Mouse (Mus musculus) heart, adult 2 months (tissue): ENCODE measurements around the gene Gba2. TPM values are rescaled to one million over a fixed set of nuclear protein-coding genes. Genes with fewer than 3 reads are reported as not detected.
"Not testable (repeated sequence)": the region's sequence is repeated elsewhere in the genome, so short reads cannot be mapped to it uniquely, and the experiment has no call there.

ENCODE experiments used
- DNase-seq, 2 experiments: peaks; one replicate each; pipeline ENCODE4 v3.0.0; 2021
- H3K27ac ChIP-seq: fragments of 200-600 bp; 2 replicates; pipeline ENCODE4 v1.8.1; 2022
- H3K27me3 ChIP-seq: fragments of 200-500 bp; 2 replicates; pipeline ENCODE4 v1.6.1; 2012; ENCODE audit warnings: mild to moderate bottlenecking, low read length, inconsistent platforms, mixed read lengths; ENCODE audit not compliant: control insufficient read depth, insufficient read depth
- H3K36me3 ChIP-seq: fragments of 200-500 bp; 2 replicates; pipeline ENCODE4 v1.6.1; 2012; ENCODE audit warnings: low read length, inconsistent platforms; ENCODE audit not compliant: control insufficient read depth, insufficient read depth
- H3K4me1 ChIP-seq: fragments of 200-500 bp; 2 replicates; pipeline ENCODE4 v1.6.1; 2011; ENCODE audit warnings: low read length; ENCODE audit not compliant: control insufficient read depth, insufficient read depth
- H3K4me3 ChIP-seq: fragments of 200-600 bp; 2 replicates; pipeline ENCODE4 v1.8.1; 2022
- H3K79me2 ChIP-seq: fragments of 200-500 bp; replicated peaks from 2 replicates; pipeline ENCODE4 v1.6.1; 2012; ENCODE audit warnings: mild to moderate bottlenecking, inconsistent platforms, low read length, moderate library complexity, mixed read lengths; ENCODE audit not compliant: control insufficient read depth, insufficient read depth
- H3K9ac ChIP-seq: fragments of 200-500 bp; 2 replicates; pipeline ENCODE4 v1.6.1; 2012; ENCODE audit warnings: low read depth, mild to moderate bottlenecking, control low read depth, inconsistent platforms, low read length, mixed read lengths
- CTCF ChIP-seq: fragments of 200-600 bp; IDR thresholded peaks from 2 replicates; pipeline ENCODE4 v1.8.1; 2022; ENCODE audit warnings: antibody characterized with exemption, mild to moderate bottlenecking, moderate library complexity
- EP300 ChIP-seq: fragments of 200-500 bp; IDR thresholded peaks from 2 replicates; pipeline ENCODE4 v1.6.1; 2011; ENCODE audit warnings: low read depth, low read length, control low read depth; ENCODE audit not compliant: insufficient read depth
- POLR2A ChIP-seq: fragments of 200-500 bp; IDR thresholded peaks from 2 replicates; pipeline ENCODE4 v1.6.1; 2011; ENCODE audit warnings: mild to moderate bottlenecking, low read depth, low read length, control low read depth; ENCODE audit not compliant: insufficient read depth
- WGBS: fragments of 180-500 bp; shearing (Covaris S2); methylation state at CpG from one replicate; pipeline ENCODE4 v1.1.7; 2018; 5-methylcytosine and 5-hydroxymethylcytosine counted together
- intact Hi-C: fragments of 180-260 bp; cut with DNase I; formaldehyde crosslinking; loops from one replicate; pipeline ENCODE4 v1.15.1; 2025
- polyA plus RNA-seq: library from polyadenylated mRNA; depleted of rRNA; stranded (reverse); fragments of >200 nt; gene quantifications from 2 replicates; pipeline ENCODE4 v1.2.3, GENCODE M21; 2012
- total RNA-seq, 2 experiments: library from RNA; stranded (reverse); gene quantifications; 2 replicates each; pipeline ENCODE4 v1.2.3; 2021

The Gba2 gene
- total and polyA plus RNA-seq, 3 experiments, result 11.5 to 18.2 (median 13.2) TPM

DNA sequence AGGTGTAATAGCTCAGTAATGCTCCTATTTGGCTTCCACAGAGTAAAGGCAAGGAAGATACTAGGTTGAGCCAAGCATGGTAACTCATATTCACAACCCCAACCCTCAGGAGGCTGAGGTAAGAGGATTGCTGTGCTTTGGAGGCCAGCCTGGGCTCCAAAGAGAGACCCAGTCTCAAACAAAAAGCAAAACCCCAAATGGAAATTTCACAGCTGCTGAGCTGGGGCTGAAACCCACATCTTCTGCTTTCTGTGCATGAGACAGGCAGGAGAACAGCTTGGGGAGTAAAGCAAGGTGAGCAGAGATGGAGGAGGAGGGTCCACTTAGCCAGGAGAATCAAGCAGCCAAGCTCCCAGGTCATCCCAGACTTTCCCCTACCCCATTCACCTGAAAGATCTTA is 24.8 kb downstream of the Gba2 start:
- no peak overlapping the region for H3K4me3 ChIP-seq
- TF ChIP-seq CTCF (no peak), POLR2A (no peak), EP300 (no peak)
- intact Hi-C loops, result no loop called here

DNA sequence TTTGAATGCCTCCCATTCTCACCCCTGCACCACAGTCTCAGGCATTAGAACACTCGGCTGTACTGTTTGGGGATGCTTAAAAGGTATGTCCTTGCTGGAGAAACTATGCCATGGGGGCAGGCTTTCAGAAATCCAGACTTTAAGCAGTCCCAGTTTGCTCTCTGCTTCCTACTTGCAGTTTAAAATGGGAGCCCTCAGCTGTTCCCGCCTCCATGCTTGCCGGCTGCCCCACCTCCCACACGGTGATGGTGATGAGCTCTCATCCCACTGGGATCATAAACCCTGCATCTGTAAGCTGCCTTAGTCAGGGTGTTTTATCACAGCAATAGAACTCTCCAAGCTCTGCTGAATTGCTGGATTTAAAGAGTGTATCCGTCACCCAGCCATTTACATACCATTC is 26.2 kb downstream of the Gba2 start:
- no peak overlapping the region for H3K4me3 ChIP-seq
- DNase-seq, result no peak
- no peaks in the 10 kb centered on the region for H3K79me2 ChIP-seq
- no peak overlapping the region for H3K27ac ChIP-seq
- WGBS, result 99% methylated on average over 5 of the region's 5 CpGs
- TF ChIP-seq CTCF (no peak), POLR2A (no peak), EP300 (no peak)
- no peaks in the 10 kb centered on the region for H3K27me3 ChIP-seq
- no peak overlapping the region for H3K9ac ChIP-seq
- intact Hi-C loops, result no loop called here
- H3K36me3 ChIP-seq, result no peaks in the 10 kb centered on the region
- H3K4me1 ChIP-seq, result no peaks in the 10 kb centered on the region; the same call in 1 of the 2 replicates

More for the DNA sequence above, 24.8 kb downstream of the Gba2 start:
- no peak overlapping the region for H3K27ac ChIP-seq
- H3K9ac ChIP-seq, result no peak overlapping the region
- H3K27me3 ChIP-seq, result no peaks in the 10 kb centered on the region
- H3K4me1 ChIP-seq, result peaks cover 8% of the 10 kb centered on the region
- H3K36me3 ChIP-seq, result peaks cover 4% of the 10 kb centered on the region; the same call in 1 of the 2 replicates
- DNase-seq, result no peak
- H3K79me2 ChIP-seq, result peaks cover 2% of the 10 kb centered on the region

DNA sequence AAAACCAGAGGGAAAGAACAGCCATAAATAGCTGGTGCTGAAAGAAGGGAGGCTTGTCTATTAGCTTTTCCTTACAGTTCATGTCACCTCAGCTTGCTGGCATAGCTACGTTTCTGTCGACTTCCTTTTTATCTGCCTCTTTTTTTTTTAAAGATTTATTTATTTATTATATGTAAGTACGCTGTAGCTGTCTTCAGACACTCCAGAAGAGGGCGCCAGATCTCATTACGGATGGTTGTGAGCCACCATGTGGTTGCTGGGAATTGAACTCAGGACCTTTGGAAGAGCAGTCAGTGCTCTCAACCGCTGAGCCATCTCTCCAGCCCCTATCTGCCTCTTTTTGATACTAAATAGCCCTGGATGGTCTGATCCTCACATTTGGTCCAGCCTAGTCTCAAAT is 26.8 kb downstream of the Gba2 start:
- H3K4me3 ChIP-seq, H3K27me3 ChIP-seq, H3K9ac ChIP-seq, DNase-seq, H3K27ac ChIP-seq, intact Hi-C loops, H3K79me2 ChIP-seq, H3K4me1 ChIP-seq, H3K36me3 ChIP-seq: not testable (repeated sequence)
- 74% methylated on average over 6 of the region's 6 CpGs for WGBS
- peak; percentile 52 for TF ChIP-seq CTCF

DNA sequence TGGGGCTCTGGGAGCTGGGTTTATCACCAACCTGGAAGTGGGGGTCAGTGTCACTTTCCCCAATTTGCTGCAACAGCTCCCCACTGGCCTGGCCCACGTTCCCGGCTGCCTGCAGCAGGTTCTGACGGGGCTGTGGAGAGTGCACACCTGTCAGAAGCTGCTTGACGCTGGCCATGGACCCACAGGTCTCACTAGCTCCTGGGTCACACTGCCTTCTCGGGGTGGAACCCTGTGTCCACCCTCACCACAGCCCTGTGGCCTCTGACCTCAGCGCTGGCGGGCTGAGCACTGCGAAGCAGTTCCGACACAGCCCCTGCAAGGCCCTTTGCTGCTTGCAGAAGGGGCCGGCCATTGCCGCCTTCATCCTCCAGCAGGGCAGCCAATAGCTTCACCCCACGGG is 29.6 kb downstream of the Gba2 start:
- no peak for DNase-seq
- Histone ChIP-seq H3K27ac (no peak overlapping the region), H3K4me3 (no peak overlapping the region), H3K9ac (no peak overlapping the region), H3K4me1 (no peaks in the 10 kb centered on the region), H3K36me3 (no peaks in the 10 kb centered on the region), H3K27me3 (no peaks in the 10 kb centered on the region), H3K79me2 (no peaks in the 10 kb centered on the region)
- no peak for TF ChIP-seq EP300
- no peak for TF ChIP-seq POLR2A
- no peak for TF ChIP-seq CTCF
- 95% methylated on average over 12 of the region's 12 CpGs for WGBS
- intact Hi-C loops, result no loop called here

DNA sequence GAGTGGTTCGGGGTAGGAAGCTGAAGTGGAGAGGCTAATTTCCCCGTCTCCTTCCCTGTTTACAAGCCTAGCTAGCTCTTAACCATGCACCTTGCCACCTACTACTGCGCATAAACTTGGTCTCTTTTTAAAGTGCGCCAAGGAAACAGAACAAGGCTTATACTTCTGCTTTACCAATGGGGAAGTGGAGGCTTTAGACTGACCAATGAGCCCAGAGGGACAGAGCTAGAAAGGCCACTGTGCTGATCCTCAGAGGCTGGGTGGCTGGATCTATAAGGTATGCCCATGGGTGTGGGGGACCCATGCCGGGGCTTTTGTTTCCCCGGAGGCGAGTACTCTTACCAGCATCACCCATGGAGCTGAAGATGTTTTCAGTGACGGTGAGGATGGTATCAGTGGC is 31.5 kb downstream of the Gba2 start:
- intact Hi-C loops, result no loop called here
- TF ChIP-seq POLR2A, result no peak
- Histone ChIP-seq H3K4me1 (no peaks in the 10 kb centered on the region), H3K79me2 (no peaks in the 10 kb centered on the region), H3K4me3 (no peak overlapping the region), H3K27me3 (no peaks in the 10 kb centered on the region), H3K9ac (no peak overlapping the region), H3K27ac (no peak overlapping the region), H3K36me3 (no peaks in the 10 kb centered on the region)
- no peak for DNase-seq
- 79% methylated on average over 8 of the region's 8 CpGs for WGBS

DNA sequence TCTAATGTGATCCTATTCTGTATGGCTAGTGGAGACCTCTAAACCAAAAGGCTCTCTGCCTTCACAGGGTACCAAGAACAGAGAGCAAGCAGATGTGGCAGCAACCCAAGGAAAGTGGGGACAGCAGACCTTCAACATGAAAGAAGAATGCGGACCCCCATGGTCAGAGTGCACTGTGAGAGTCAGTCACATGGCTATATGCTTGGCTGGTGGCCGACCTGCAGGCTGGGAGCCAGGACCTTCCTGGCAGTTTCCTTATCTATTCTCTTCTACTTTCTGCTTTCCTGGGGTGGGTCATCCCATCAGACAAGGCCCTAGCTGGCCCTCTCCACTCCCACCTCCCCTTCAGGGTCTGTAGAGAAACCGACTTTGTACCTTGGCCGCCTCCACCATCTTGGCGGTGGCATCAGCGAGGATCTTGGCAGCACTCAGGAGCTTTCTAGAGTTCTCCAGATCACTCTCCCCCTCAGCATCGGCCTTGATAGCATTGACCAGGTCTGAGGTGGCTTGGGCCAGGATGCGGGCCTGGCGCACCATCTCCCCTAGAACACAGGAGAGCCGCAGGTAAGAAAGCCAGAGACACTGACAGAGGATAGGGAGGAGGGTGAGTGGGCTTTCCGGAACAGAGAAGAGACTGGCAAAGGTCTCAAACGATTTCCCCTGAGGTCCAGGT is 32.2 kb downstream of the Gba2 start:
- TF ChIP-seq POLR2A (no peak), CTCF (no peak), EP300 (no peak)
- Histone ChIP-seq H3K27ac (no peak overlapping the region), H3K36me3 (no peaks in the 10 kb centered on the region), H3K9ac (no peak overlapping the region), H3K4me3 (no peak overlapping the region), H3K4me1 (no peaks in the 10 kb centered on the region), H3K27me3 (no peaks in the 10 kb centered on the region), H3K79me2 (no peaks in the 10 kb centered on the region)
- DNase-seq, result no peak
- intact Hi-C loops, result no loop called here
- WGBS, result 66% methylated on average over 12 of the region's 12 CpGs
